Mouse (Mus musculus) liver (tissue): ENCODE results near the gene Rab11fip3.
A peak's percentile ranks its signal among the peaks of the same experiment; 100 is the strongest.

Source experiments
- DNase-seq: peaks from one replicate; pipeline ENCODE4 v3.0.0-alpha.2; 2020; ENCODE audit warnings: mixed read lengths

Gene Rab11fip3

GRCm38 (mm10) chr17:25953161-25953560 lies 116.2 kb downstream of the Rab11fip3 start:
- DNase-seq = no peak

- DNase-seq = no peak
Observed at GRCm38 (mm10) chr17:25951803-25952623, 117.3 kb downstream of the Rab11fip3 start, which contains the start of gene A930017K11Rik. Gene A930017K11Rik (minus strand): TSS chr17:25952565.

- no peak for DNase-seq
Observed at GRCm38 (mm10) chr17:25951225-25951802, 118.0 kb downstream of the Rab11fip3 start.

- no peak for DNase-seq
Observed at GRCm38 (mm10) chr17:25950706-25951105, 118.6 kb downstream of the Rab11fip3 start.

GRCm38 (mm10) chr17:25949981-25950380 lies 119.4 kb downstream of the Rab11fip3 start:
- DNase-seq = no peak

GRCm38 (mm10) chr17:25948051-25948450 lies 121.3 kb downstream of the Rab11fip3 start:
- no peak for DNase-seq

GRCm38 (mm10) chr17:25947576-25947975 lies 121.8 kb downstream of the Rab11fip3 start:
- DNase-seq = peak; percentile 68

- no peak for DNase-seq
Observed at GRCm38 (mm10) chr17:25946891-25947290, 122.5 kb downstream of the Rab11fip3 start.

GRCm38 (mm10) chr17:25946349-25946748 lies 123.0 kb downstream of the Rab11fip3 start:
- DNase-seq = peak; percentile 86

GRCm38 (mm10) chr17:25945517-25946155 lies 123.7 kb downstream of the Rab11fip3 start:
- no peak for DNase-seq

- peak; percentile 85 for DNase-seq
Observed at GRCm38 (mm10) chr17:25944366-25945163, 124.8 kb downstream of the Rab11fip3 start, which contains the start of the genes Pigq and Nhlrc4. Gene Pigq (minus strand): TSS chr17:25944936. Gene Nhlrc4 (minus strand): TSS chr17:25944961.

- no peak for DNase-seq
Observed at GRCm38 (mm10) chr17:25943769-25944168, 125.6 kb downstream of the Rab11fip3 start.

GRCm38 (mm10) chr17:25943221-25943620 lies 126.1 kb downstream of the Rab11fip3 start:
- DNase-seq = peak; percentile 70

- DNase-seq = peak; percentile 95
Observed at GRCm38 (mm10) chr17:25942597-25943151, 126.7 kb downstream of the Rab11fip3 start.

- DNase-seq = peak; percentile 79
Observed at GRCm38 (mm10) chr17:25941511-25942241, 127.7 kb downstream of the Rab11fip3 start.
